Mouse (Mus musculus) spleen, adult 2 months (tissue): ENCODE measurements at regions not wholly inside any gene's neighbourhood (a gene's known extent, or its start where the extent isn't known, plus 50 kb on each side); places are given as distances from the start of the nearest gene placed in this dataset.

ENCODE experiments used
- CTCF ChIP-seq: fragments of 200-500 bp; IDR thresholded peaks from 2 replicates; pipeline ENCODE4 v1.5.1; 2011; ENCODE audit warnings: mild to moderate bottlenecking, inconsistent platforms; ENCODE audit not compliant: insufficient read depth, insufficient read length, insufficient replicate concordance; ENCODE audit errors: extremely low read depth
- POLR2A ChIP-seq: fragments of 200-500 bp; IDR thresholded peaks from 2 replicates; pipeline ENCODE4 v1.6.1; 2011; ENCODE audit warnings: low read depth, low read length, inconsistent platforms

DNA sequence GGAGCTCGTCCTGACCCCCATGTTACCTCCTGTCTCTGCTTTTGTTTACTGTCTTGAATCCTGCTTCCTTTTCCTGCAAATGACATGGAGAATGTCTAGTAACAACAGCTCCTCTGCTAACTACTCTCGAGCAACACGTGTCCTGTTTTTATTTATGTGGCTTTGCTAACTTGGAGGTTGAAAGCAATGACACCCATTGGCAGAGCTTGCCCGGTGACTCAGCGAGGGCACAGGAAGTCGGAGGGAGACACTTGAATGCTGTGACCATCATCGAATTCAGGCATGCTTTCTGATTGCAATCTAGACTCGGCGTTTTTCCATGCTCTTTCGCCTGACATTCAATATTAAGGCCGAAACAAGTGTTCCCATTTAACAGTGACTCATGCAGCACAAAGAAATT is 192.7 kb upstream of the Bmper start:
- TF ChIP-seq CTCF (no peak), POLR2A (no peak)
